9 mouse cellular contexts compared by ENCODE assay signal in genomic region chr1:86415612-86416184, GRCm38 (mm10). TPM values are rescaled to one million over a fixed set of nuclear protein-coding genes. Genes with fewer than 3 reads are reported as not detected.
DNase-seq lines count a peak whose midpoint lies in the region; ATAC-seq and TF ChIP-seq lines count a peak whose summit lies in the region.
"Had no signal": no experiment of that assay in that cellular context is flagged by ENCODE, and none has a peak within 500 bp of the region (broad histone marks: within the 10 kb centered on the region; RNA-seq: fewer than 3 reads in every experiment).

No protein-coding gene starts in this region.

- WGBS in hindbrain, embryonic 15.5 days, result 65% methylated on average over 7 of the region's 7 CpGs
- 69% methylated on average over 7 of the region's 7 CpGs for WGBS in hindbrain, embryonic 16.5 days
- 42% methylated on average over 7 of the region's 7 CpGs for WGBS in liver, embryonic 16.5 days (ENCODE audit: insufficient replicate concordance)

- DNase-seq in CD8-positive naive resting alpha-beta T cell, adult 2 months (ENCODE audit: low read depth in 2 of 2, low spot score in 2 of 2), result peak; percentile 70 to 72
- DNase-seq in thymus, adult 18-20 months, result peak; percentile 51 to 53
- DNase-seq in right cerebral cortex, postnatal 14 days, result no peak
- no peak for DNase-seq in urinary bladder, postnatal 4 days (ENCODE audit: low spot score in 2 of 2)

- no peaks in the 10 kb centered on the region for H3K9me3 ChIP-seq in hindbrain, embryonic 15.5 days
- no peaks in the 10 kb centered on the region for H3K9me3 ChIP-seq in hindbrain, embryonic 16.5 days (ENCODE audit: control insufficient read depth, low read length)
- no peaks in the 10 kb centered on the region for H3K9me3 ChIP-seq in liver, embryonic 16.5 days (replicated peaks; ENCODE audit: control insufficient read depth, low read length)
- H3K9me3 ChIP-seq: liver, embryonic 15.5 days had no signal

- no peaks in the 10 kb centered on the region for H3K27me3 ChIP-seq in hindbrain, embryonic 15.5 days
- no peaks in the 10 kb centered on the region for H3K27me3 ChIP-seq in hindbrain, embryonic 16.5 days (replicated peaks; ENCODE audit: control insufficient read depth, insufficient read depth, low read length)
- H3K27me3 ChIP-seq in liver, embryonic 16.5 days (ENCODE audit: control insufficient read depth, insufficient read depth, low read depth, low read length), result no peaks in the 10 kb centered on the region
- H3K27me3 ChIP-seq: liver, embryonic 15.5 days had no signal

- H3K9ac ChIP-seq in hindbrain, embryonic 15.5 days, result no peak overlapping the region
- H3K9ac ChIP-seq in hindbrain, embryonic 16.5 days (ENCODE audit: low read depth, low read length), result no peak overlapping the region
- H3K9ac ChIP-seq in liver, embryonic 16.5 days (ENCODE audit: low read depth, low read length), result no peak overlapping the region
- H3K9ac ChIP-seq: liver, embryonic 15.5 days had no signal

- TF ChIP-seq CTCF in bone marrow macrophage, adult 2 months (IDR thresholded peaks at IDR 0.05; ENCODE audit: low read depth, low read length), result peak; percentile 94

- no peak overlapping the region for H3K27ac ChIP-seq in hindbrain, embryonic 15.5 days (replicated peaks)
- H3K27ac ChIP-seq in hindbrain, embryonic 16.5 days (ENCODE audit: low read depth, low read length), result no peak overlapping the region
- H3K27ac ChIP-seq in bone marrow macrophage, adult 2 months (ENCODE audit: insufficient read depth, low read depth, low read length), result no peak overlapping the region
- H3K27ac ChIP-seq in liver, embryonic 16.5 days (ENCODE audit: low read length), result no peak overlapping the region
- H3K27ac ChIP-seq: liver, embryonic 15.5 days had no signal

- 0 out of 2 replicates have a peak, but pooled peaks have one; percentile 51 for ATAC-seq in hindbrain, embryonic 15.5 days (ENCODE audit: low FRiP score, low read depth)
- ATAC-seq in hindbrain, embryonic 16.5 days, result no peak
- ATAC-seq in liver, embryonic 16.5 days (ENCODE audit: low read depth), result peak; percentile 16; the same call in 1 of the 2 replicates

- no peaks in the 10 kb centered on the region for H3K36me3 ChIP-seq in hindbrain, embryonic 15.5 days
- H3K36me3 ChIP-seq in hindbrain, embryonic 16.5 days (ENCODE audit: control insufficient read depth, insufficient read depth, low read length), result no peaks in the 10 kb centered on the region
- H3K36me3 ChIP-seq in liver, embryonic 16.5 days (ENCODE audit: control insufficient read depth, insufficient read depth), result no peaks in the 10 kb centered on the region
- H3K36me3 ChIP-seq: liver, embryonic 15.5 days had no signal

- no peak overlapping the region for H3K4me2 ChIP-seq in hindbrain, embryonic 15.5 days
- no peak overlapping the region for H3K4me2 ChIP-seq in hindbrain, embryonic 16.5 days (ENCODE audit: low read length)
- no peak overlapping the region for H3K4me2 ChIP-seq in liver, embryonic 16.5 days (ENCODE audit: low read depth, low read length)
- H3K4me2 ChIP-seq: liver, embryonic 15.5 days had no signal

- no peaks in the 10 kb centered on the region for H3K4me1 ChIP-seq in hindbrain, embryonic 15.5 days (replicated peaks)
- no peaks in the 10 kb centered on the region for H3K4me1 ChIP-seq in hindbrain, embryonic 16.5 days (ENCODE audit: control insufficient read depth, insufficient read depth, low read depth, low read length)
- peaks cover 17% of the 10 kb centered on the region for H3K4me1 ChIP-seq in bone marrow macrophage, adult 2 months (ENCODE audit: control insufficient read depth, insufficient read depth, low read length)
- no peaks in the 10 kb centered on the region for H3K4me1 ChIP-seq in liver, embryonic 16.5 days (ENCODE audit: control insufficient read depth, low read depth, low read length)

- no peak for TF ChIP-seq POLR2A in bone marrow macrophage, adult 2 months (IDR thresholded peaks at IDR 0.05; ENCODE audit: borderline replicate concordance, low read depth, low read length)

- H3K4me3 ChIP-seq in hindbrain, embryonic 15.5 days, result no peak overlapping the region
- no peak overlapping the region for H3K4me3 ChIP-seq in hindbrain, embryonic 16.5 days (ENCODE audit: low read length)
- no peak overlapping the region for H3K4me3 ChIP-seq in bone marrow macrophage, adult 2 months (ENCODE audit: insufficient read depth, low read length)
- H3K4me3 ChIP-seq in liver, embryonic 16.5 days (ENCODE audit: low read depth, low read length), result no peak overlapping the region
- H3K4me3 ChIP-seq: liver, embryonic 15.5 days had no signal

RNA-seq across cellular contexts. Expression of gene Nmur1, which starts 10.3 kb away (rescaled TPM):
- 0.19 and 0.25 TPM in 2 replicates for polyA plus RNA-seq in hindbrain, embryonic 15.5 days (2015; fragmentation: Nextera tagmentation; extraction: Ambion mirVana)
- 0.13 TPM in 1 of 2 replicates, not detected in the other for polyA plus RNA-seq in hindbrain, embryonic 16.5 days (2015; fragmentation: Nextera tagmentation; extraction: Ambion mirVana)
- not detected in 2 replicates for polyA plus RNA-seq in bone marrow macrophage, adult 2 months (2012; ENCODE audit: insufficient read depth, insufficient read length, missing spikeins)
- polyA plus RNA-seq in liver, embryonic 16.5 days (2015; fragmentation: Nextera tagmentation; extraction: Ambion mirVana), result not detected in 2 replicates
- polyA plus RNA-seq: liver, embryonic 15.5 days had no signal

RNA-seq across cellular contexts. Expression of gene Tex44, which starts 10.4 kb away (rescaled TPM):
- not detected in 2 replicates for polyA plus RNA-seq in hindbrain, embryonic 15.5 days (2015; fragmentation: Nextera tagmentation; extraction: Ambion mirVana)
- polyA plus RNA-seq in hindbrain, embryonic 16.5 days (2015; fragmentation: Nextera tagmentation; extraction: Ambion mirVana), result not detected in 2 replicates
- not detected in 2 replicates for polyA plus RNA-seq in bone marrow macrophage, adult 2 months (2012; ENCODE audit: insufficient read depth, insufficient read length, missing spikeins)
- not detected in 2 replicates for polyA plus RNA-seq in liver, embryonic 16.5 days (2015; fragmentation: Nextera tagmentation; extraction: Ambion mirVana)
- polyA plus RNA-seq: liver, embryonic 15.5 days had no signal

RNA-seq across cellular contexts. Expression of gene Ncl, which starts 56.5 kb away (rescaled TPM):
- polyA plus RNA-seq in hindbrain, embryonic 15.5 days (2015; fragmentation: Nextera tagmentation; extraction: Ambion mirVana), result 202 and 210 TPM in 2 replicates
- polyA plus RNA-seq in hindbrain, embryonic 16.5 days (2015; fragmentation: Nextera tagmentation; extraction: Ambion mirVana), result 205 and 214 TPM in 2 replicates
- 189 and 191 TPM in 2 replicates for polyA plus RNA-seq in bone marrow macrophage, adult 2 months (2012; ENCODE audit: insufficient read depth, insufficient read length, missing spikeins)
- 175 and 188 TPM in 2 replicates for polyA plus RNA-seq in liver, embryonic 16.5 days (2015; fragmentation: Nextera tagmentation; extraction: Ambion mirVana)

Comparison
In these comparisons a context has a peak if more than half of its experiments do, and no peak if none do; other contexts are left out.
1. DNase-seq: peak in CD8-positive naive resting alpha-beta T cell, adult 2 months (2 of 2) and thymus, adult 18-20 months (2 of 2); none in right cerebral cortex, postnatal 14 days (single experiment) and urinary bladder, postnatal 4 days (0 of 2).